Mouse (Mus musculus) embryonic facial prominence, embryonic 12.5 days (tissue): ENCODE measurements at regions not wholly inside any gene's neighbourhood (a gene's known extent, or its start where the extent isn't known, plus 50 kb on each side); places are given as distances from the start of the nearest gene placed in this dataset.

ENCODE experiments used
- ATAC-seq: fragments of 200-750 bp; cut with Nextera tagmentation; 2 replicates; pipeline ENCODE4 v1.8.0; 2017; ENCODE audit not compliant: insufficient number of reproducible peaks, insufficient read depth, low FRiP score, low TSS enrichment
- H3K27ac ChIP-seq: fragments of 300-500 bp; sonication (generic); 2 replicates; pipeline ENCODE4 v1.5.1; 2016; ENCODE audit warnings: mild to moderate bottlenecking
- H3K27me3 ChIP-seq: fragments of 300-500 bp; sonication (generic); 2 replicates; pipeline ENCODE4 v1.6.1; 2016; ENCODE audit warnings: mild to moderate bottlenecking, moderate library complexity
- H3K36me3 ChIP-seq: fragments of 300-500 bp; sonication (generic); 2 replicates; pipeline ENCODE4 v1.6.1; 2016; ENCODE audit warnings: mild to moderate bottlenecking
- H3K4me1 ChIP-seq: fragments of 300-500 bp; sonication (generic); 2 replicates; pipeline ENCODE4 v1.6.1; 2016
- H3K4me2 ChIP-seq: fragments of 300-500 bp; sonication (generic); replicated peaks from 2 replicates; pipeline ENCODE4 v1.6.1; 2016; ENCODE audit warnings: mild to moderate bottlenecking, moderate library complexity
- H3K4me3 ChIP-seq: fragments of 300-500 bp; sonication (generic); 2 replicates; pipeline ENCODE4 v1.5.1; 2016; ENCODE audit warnings: mild to moderate bottlenecking
- H3K9ac ChIP-seq: fragments of 300-500 bp; sonication (generic); 2 replicates; pipeline ENCODE4 v1.6.1; 2016; ENCODE audit warnings: mild to moderate bottlenecking, moderate library complexity
- H3K9me3 ChIP-seq: fragments of 300-500 bp; sonication (generic); 2 replicates; pipeline ENCODE4 v1.6.1; 2016; ENCODE audit warnings: mild to moderate bottlenecking, moderate library complexity
- WGBS: fragments of 180-500 bp; shearing (Covaris S2); methylation state at CpG from one replicate; pipeline ENCODE4 v1.1.7; 2016; 5-methylcytosine and 5-hydroxymethylcytosine counted together

GRCm38 (mm10) chr6:134320379-134320932 is 75.7 kb upstream of the Bcl2l14 start:
- Histone ChIP-seq H3K27ac (no peak overlapping the region), H3K27me3 (no peaks in the 10 kb centered on the region), H3K9me3 (no peaks in the 10 kb centered on the region), H3K9ac (no peak overlapping the region), H3K4me1 (no peaks in the 10 kb centered on the region), H3K4me3 (no peak overlapping the region), H3K36me3 (no peaks in the 10 kb centered on the region), H3K4me2 (no peak overlapping the region)
- 90% methylated on average over 7 of the region's 7 CpGs for WGBS
- ATAC-seq: no peak

GRCm38 (mm10) chr6:134324001-134324400 is 72.1 kb upstream of the Bcl2l14 start:
- H3K4me3 ChIP-seq: no peak overlapping the region
- no peaks in the 10 kb centered on the region for H3K9me3 ChIP-seq
- no peaks in the 10 kb centered on the region for H3K36me3 ChIP-seq
- H3K27ac ChIP-seq: no peak overlapping the region
- H3K4me1 ChIP-seq: no peaks in the 10 kb centered on the region
- H3K4me2 ChIP-seq: no peak overlapping the region
- no peaks in the 10 kb centered on the region for H3K27me3 ChIP-seq
- ATAC-seq: no peak
- no peak overlapping the region for H3K9ac ChIP-seq
- 80% methylated on average over 3 of the region's 3 CpGs for WGBS

DNA sequence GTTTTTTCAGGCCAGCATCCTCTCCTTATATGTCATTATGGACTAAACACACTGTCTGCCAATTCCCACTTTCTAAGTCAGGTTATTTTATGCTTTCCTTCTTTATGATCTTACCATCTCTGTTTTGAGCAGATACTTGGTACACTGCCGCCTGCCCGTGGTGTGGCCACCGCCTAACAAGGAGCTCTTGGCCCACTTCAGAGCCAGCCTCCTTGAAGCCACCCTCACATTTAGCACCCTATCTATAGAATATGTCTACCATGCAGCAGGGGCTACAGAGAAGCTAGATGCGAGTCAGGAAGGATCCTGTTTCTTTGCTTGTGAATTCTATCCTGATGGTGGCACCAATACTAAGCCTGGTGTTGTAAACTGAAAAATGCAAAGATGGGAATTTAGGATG is 70.6 kb upstream of the Bcl2l14 start:
- WGBS: 91% methylated on average over 4 of the region's 4 CpGs

GRCm38 (mm10) chr6:134329550-134330299 is 66.4 kb upstream of the Bcl2l14 start:
- H3K9ac ChIP-seq: no peak overlapping the region
- H3K27ac ChIP-seq: peak overlapping the region; percentile 55
- H3K4me3 ChIP-seq: no peak overlapping the region
- H3K9me3 ChIP-seq: no peaks in the 10 kb centered on the region
- WGBS: 37% methylated on average over 10 of the region's 10 CpGs
- no peaks in the 10 kb centered on the region for H3K4me1 ChIP-seq
- H3K27me3 ChIP-seq: no peaks in the 10 kb centered on the region
- H3K36me3 ChIP-seq: no peaks in the 10 kb centered on the region
- no peak overlapping the region for H3K4me2 ChIP-seq
- 0 out of 2 replicates have a peak, but pooled peaks have one; percentile 28 for ATAC-seq

More for the DNA sequence above, 70.6 kb upstream of the Bcl2l14 start:
- ATAC-seq: no peak
- Histone ChIP-seq H3K27me3 (no peaks in the 10 kb centered on the region), H3K4me1 (no peaks in the 10 kb centered on the region), H3K9ac (no peak overlapping the region), H3K4me2 (no peak overlapping the region), H3K9me3 (no peaks in the 10 kb centered on the region), H3K36me3 (no peaks in the 10 kb centered on the region), H3K27ac (no peak overlapping the region), H3K4me3 (no peak overlapping the region)

- ATAC-seq: no peak
- Histone ChIP-seq H3K4me1 (no peaks in the 10 kb centered on the region), H3K27ac (peak overlapping the region; percentile 55), H3K36me3 (no peaks in the 10 kb centered on the region), H3K4me3 (no peak overlapping the region), H3K27me3 (no peaks in the 10 kb centered on the region), H3K9ac (no peak overlapping the region), H3K4me2 (no peak overlapping the region), H3K9me3 (no peaks in the 10 kb centered on the region)
- 91% methylated on average over 4 of the region's 4 CpGs for WGBS
Measured at GRCm38 (mm10) chr6:134330300-134330640, 65.8 kb upstream of the Bcl2l14 start.

DNA sequence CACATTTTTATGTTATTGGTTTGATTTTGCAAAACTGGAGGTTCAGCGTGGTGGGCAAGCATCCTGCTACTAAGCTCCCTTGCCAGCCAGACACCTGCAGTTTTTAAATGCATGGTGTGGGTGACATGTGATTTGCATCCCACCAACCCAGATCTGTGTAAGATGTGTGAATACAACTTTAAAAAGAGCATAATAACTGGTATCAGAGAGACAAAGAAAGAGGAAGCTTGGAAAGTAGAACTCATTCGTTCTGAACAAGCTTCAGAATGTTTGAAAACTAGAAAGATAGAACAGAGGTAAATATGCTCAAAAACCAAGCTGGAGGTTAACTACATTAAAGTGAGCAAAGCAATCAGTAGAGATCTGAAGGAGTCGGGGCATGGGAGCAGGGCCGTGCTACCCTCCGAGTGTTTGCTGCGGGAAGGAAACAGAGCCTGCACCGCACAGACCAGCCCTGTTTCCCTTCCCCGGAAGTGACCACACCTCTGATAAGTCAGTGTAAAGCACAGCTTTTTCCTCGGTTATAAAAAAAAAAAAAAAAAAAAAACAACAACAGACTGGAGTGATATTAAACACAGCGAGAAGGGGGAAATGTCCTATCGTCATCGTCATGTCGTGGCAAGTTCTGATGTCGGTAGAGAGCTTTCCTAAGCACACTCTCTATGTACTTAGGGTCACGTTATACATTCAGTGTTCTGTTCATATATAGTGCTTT is 63.2 kb upstream of the Bcl2l14 start:
- Histone ChIP-seq H3K27me3 (no peaks in the 10 kb centered on the region), H3K4me3 (no peak overlapping the region), H3K9me3 (no peaks in the 10 kb centered on the region), H3K4me2 (no peak overlapping the region), H3K36me3 (no peaks in the 10 kb centered on the region), H3K4me1 (no peaks in the 10 kb centered on the region), H3K9ac (no peak overlapping the region), H3K27ac (no peak overlapping the region)
- no peak for ATAC-seq
- 79% methylated on average over 15 of the region's 15 CpGs for whole genome bisulfite sequencing

DNA sequence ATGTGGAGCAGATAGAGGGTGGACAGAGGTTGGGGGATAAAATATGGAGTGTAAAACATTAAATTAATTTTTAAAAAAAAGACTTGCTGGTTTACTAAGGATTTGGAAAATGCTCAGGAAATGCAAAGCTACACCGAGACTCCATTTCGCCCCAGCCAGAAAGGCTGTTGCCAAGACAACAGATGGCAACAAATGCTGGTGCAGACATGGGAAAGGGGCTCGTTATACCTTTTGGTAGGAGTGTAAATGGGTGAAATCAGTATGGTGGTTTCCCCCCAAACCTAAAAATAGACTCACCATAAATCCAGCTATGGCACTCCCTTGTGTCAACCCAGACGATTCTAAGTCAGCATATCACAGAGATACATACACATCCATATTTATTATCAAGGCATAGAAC is 60.4 kb upstream of the Bcl2l14 start:
- Histone ChIP-seq H3K27me3 (no peaks in the 10 kb centered on the region), H3K4me3 (no peak overlapping the region), H3K27ac (no peak overlapping the region), H3K9me3 (no peaks in the 10 kb centered on the region), H3K9ac (no peak overlapping the region), H3K36me3 (no peaks in the 10 kb centered on the region), H3K4me2 (no peak overlapping the region), H3K4me1 (no peaks in the 10 kb centered on the region)
- ATAC-seq: no peak
- 79% methylated on average over 4 of the region's 4 CpGs for WGBS

DNA sequence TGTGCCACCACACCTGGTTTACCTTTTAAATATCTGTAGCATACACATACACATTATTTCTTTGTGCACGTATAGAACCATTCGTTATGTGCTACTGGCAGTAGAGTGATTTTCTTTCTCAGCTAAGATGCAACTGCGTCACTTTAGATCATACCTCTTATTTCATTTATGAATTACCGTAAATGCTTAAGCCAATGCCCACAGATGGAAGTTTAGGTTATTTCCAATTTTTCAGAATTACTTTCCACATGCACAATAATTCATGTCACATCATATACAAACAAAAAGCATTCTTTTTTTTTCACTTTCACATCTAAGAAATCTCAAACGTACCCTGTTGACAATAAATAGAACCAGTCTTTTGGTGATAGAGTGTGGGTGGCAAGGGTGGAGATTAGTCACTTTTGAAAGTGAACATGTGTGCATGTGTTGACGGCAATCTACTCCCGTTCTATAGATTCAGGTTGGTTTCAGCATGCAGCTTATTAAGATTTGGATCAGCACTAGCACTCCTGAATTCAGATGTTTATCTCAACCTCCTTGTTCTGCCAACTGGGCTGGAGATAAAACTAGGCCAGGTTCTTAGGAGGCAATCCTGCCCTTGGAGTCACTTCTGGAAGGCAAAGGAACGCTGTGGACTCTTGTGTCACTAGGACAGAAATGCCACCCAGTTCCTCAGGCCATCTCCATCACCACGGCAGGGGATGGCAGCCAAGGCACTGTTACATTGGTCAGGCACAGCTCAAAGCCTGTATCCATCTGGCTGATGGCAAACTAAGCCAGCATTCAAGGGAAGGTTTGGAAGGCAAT is 53.1 kb upstream of the Bcl2l14 start:
- Histone ChIP-seq H3K27me3 (no peaks in the 10 kb centered on the region), H3K4me2 (no peak overlapping the region), H3K9ac (no peak overlapping the region), H3K36me3 (no peaks in the 10 kb centered on the region), H3K9me3 (no peaks in the 10 kb centered on the region), H3K4me1 (no peaks in the 10 kb centered on the region), H3K27ac (no peak overlapping the region), H3K4me3 (no peak overlapping the region)
- WGBS: 87% methylated on average over 9 of the region's 9 CpGs
- ATAC-seq: no peak

DNA sequence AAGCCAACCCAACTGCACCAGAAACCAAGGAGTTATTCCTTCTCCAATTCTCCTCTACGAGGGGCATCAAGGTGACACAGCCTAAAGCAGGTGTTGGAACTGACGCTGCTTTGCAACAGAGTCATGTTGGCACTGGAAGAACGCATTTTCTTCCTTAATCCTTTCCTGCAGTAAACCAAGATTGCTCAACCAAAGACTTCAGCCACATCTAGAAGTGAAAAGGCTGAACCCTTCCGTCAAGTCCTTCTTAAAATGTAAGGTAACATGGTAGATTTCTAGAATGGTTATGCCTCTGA is 52.6 kb upstream of the Bcl2l14 start:
- Histone ChIP-seq H3K9me3 (no peaks in the 10 kb centered on the region), H3K4me1 (no peaks in the 10 kb centered on the region), H3K9ac (no peak overlapping the region), H3K4me2 (no peak overlapping the region), H3K36me3 (no peaks in the 10 kb centered on the region), H3K27ac (no peak overlapping the region), H3K27me3 (no peaks in the 10 kb centered on the region), H3K4me3 (no peak overlapping the region)
- 90% methylated on average over 4 of the region's 4 CpGs for WGBS
- no peak for ATAC-seq
